Mouse (Mus musculus): ENCODE data around the gene Hspbap1.

The Hspbap1 gene

GRCm38 (mm10) chr16:35802163-35802562, 32.0 kb downstream of the Hspbap1 start:
- WGBS = 97% methylated on average over 7 of the region's 7 CpGs

GRCm38 (mm10) chr16:35803723-35804122, 33.5 kb downstream of the Hspbap1 start:
- WGBS = 88% methylated on average over 4 of the region's 4 CpGs

GRCm38 (mm10) chr16:35806973-35807662, 36.9 kb downstream of the Hspbap1 start:
- WGBS = 86% methylated on average over 6 of the region's 6 CpGs

GRCm38 (mm10) chr16:35807663-35807992, 37.5 kb downstream of the Hspbap1 start:
- WGBS = 92% methylated on average over 4 of the region's 4 CpGs

- WGBS = 100% methylated on average over 2 of the region's 2 CpGs
Measured at GRCm38 (mm10) chr16:35808838-35809237, 38.7 kb downstream of the Hspbap1 start.

GRCm38 (mm10) chr16:35813119-35813518, 42.9 kb downstream of the Hspbap1 start:
- 83% methylated on average over 3 of the region's 3 CpGs for WGBS

- 27% methylated on average over 13 of the region's 13 CpGs for WGBS
Measured at GRCm38 (mm10) chr16:35817255-35818089, 47.3 kb downstream of the Hspbap1 start.

- WGBS = 47% methylated on average over 7 of the region's 7 CpGs
Measured at GRCm38 (mm10) chr16:35829999-35830398, 59.8 kb downstream of the Hspbap1 start.

- 85% methylated on average over 3 of the region's 3 CpGs for WGBS
Measured at GRCm38 (mm10) chr16:35832926-35833325, 62.8 kb downstream of the Hspbap1 start.

GRCm38 (mm10) chr16:35834653-35835052, 64.5 kb downstream of the Hspbap1 start:
- 84% methylated on average over 8 of the region's 8 CpGs for WGBS

- WGBS = 13% methylated on average over 1 of the region's 1 CpGs
Measured at GRCm38 (mm10) chr16:35839680-35840079, 69.5 kb downstream of the Hspbap1 start.

- 78% methylated on average over 4 of the region's 4 CpGs for WGBS
Measured at GRCm38 (mm10) chr16:35855846-35856245, 85.7 kb downstream of the Hspbap1 start.

- WGBS = 95% methylated on average over 18 of the region's 18 CpGs
Measured at GRCm38 (mm10) chr16:35856766-35857165, 86.6 kb downstream of the Hspbap1 start.

- 88% methylated on average over 16 of the region's 16 CpGs for WGBS
Measured at GRCm38 (mm10) chr16:35860236-35860635, 90.1 kb downstream of the Hspbap1 start.

- 94% methylated on average over 1 of the region's 1 CpGs for WGBS
Measured at GRCm38 (mm10) chr16:35862057-35862456, 91.9 kb downstream of the Hspbap1 start.

GRCm38 (mm10) chr16:35867726-35868125, 97.6 kb downstream of the Hspbap1 start:
- WGBS = 94% methylated on average over 11 of the region's 11 CpGs

- 66% methylated on average over 3 of the region's 3 CpGs for WGBS
Measured at GRCm38 (mm10) chr16:35869126-35869525, 99.0 kb downstream of the Hspbap1 start.

- WGBS = 79% methylated on average over 6 of the region's 6 CpGs
Measured at GRCm38 (mm10) chr16:35869656-35870055, 99.5 kb downstream of the Hspbap1 start.

- WGBS = 7% methylated on average over 12 of the region's 12 CpGs
Measured at GRCm38 (mm10) chr16:35870581-35871047, 100.4 kb downstream of the Hspbap1 start.

GRCm38 (mm10) chr16:35871048-35871851, 101.1 kb downstream of the Hspbap1 start, which contains the start of gene Parp14:
Gene Parp14, minus strand, starts transcription at chr16:35871544.
- 1% methylated on average over 38 of the region's 38 CpGs for WGBS

- 37% methylated on average over 12 of the region's 12 CpGs for WGBS
Measured at GRCm38 (mm10) chr16:35871898-35872297, 101.7 kb downstream of the Hspbap1 start.

- 51% methylated on average over 14 of the region's 14 CpGs for WGBS
Measured at GRCm38 (mm10) chr16:35872410-35873006, 102.3 kb downstream of the Hspbap1 start.
